Mouse (Mus musculus): ENCODE measurements around the gene Olfr1000.
"Not testable (repeated sequence)": the region's sequence is repeated elsewhere in the genome, so short reads cannot be mapped to it uniquely, and the experiment has no call there.

Olfr1000 gene

DNA sequence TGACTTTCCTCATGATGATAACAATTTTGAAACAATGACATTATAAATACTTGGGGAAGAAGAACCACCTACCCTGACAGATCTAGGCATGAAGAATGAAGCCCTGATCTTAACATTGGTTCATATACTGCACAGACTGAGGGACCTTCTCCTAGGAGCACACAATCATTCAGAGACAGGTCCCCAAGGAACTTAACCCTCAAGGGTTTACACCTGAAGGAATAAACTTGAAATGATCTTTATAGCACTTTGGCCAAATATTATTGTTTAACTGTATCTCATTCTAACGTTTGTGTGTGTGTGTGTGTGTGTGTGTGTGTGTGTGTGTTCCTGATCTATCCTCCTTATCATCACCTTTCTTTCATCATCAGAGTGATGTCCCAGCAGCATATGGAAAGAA lies at the start of gene Olfr1000:
Gene Olfr1000, minus strand, starts transcription at position 101 of the 400 bp plus-strand sequence.
- no peak for DNase-seq

DNA sequence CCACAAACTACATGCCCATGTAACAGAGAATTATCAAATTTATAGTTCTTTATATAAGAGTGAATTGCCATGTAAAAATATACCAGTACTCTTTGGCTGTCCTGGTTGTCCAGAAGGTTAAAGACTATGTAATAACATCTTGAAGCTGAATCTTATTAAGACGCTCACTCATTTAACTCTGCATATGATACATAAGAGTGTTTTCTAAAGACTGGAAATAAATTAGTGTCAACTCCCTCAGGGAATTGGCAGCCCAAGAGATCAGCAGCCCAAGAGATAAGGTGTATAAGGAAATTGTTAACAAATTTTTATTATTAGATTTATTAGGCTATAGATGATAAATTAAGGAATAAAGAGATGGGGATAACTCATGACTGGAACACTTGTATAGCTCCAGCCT lies 38.9 kb upstream of the Olfr1000 start, which contains the start of gene Olfr1002:
Gene Olfr1002, minus strand, starts transcription at position 101 of the 400 bp plus-strand sequence.
- DNase-seq, result no peak

DNA sequence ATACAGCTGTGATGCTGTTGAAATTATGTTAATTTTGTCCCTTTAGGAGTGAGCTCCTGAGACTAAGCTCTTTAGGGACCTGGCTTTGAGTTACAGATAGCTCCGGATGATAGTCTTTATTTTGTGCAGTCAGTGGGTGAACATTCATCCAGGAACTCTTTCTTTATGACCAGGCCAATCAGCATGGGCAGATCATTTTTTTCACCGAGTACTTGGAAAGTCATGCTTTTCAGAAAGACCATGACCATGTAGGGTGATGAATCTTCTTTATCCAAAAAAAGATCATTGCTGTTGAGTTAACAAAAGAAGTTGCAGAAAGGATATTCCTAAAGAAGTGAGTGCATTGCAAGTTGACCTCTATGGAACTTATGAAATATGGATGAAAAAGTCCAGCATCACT lies 23.1 kb downstream of the Olfr1000 start, which contains the start of gene Olfr998:
Gene Olfr998, plus strand, starts transcription at position 301 of the 400 bp plus-strand sequence.
- DNase-seq, result not testable (repeated sequence)

DNA sequence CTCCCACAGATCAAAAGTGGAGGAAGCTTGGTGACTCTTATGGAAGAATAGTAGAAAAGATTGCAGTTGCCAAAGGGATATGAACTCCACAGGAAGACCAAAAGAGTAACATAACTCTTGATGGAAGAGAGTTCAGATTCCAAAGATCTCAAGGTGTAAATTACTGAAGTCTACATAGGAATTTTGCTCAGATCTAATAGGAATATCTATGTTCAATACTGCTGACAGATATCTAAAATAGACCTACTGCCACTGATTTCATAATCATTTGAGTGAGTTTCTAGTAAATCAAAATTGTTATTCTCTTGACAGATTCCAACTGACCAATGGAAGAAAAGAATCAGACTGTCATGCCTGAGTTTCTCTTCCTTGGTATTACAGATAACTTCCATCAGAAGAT lies 32.8 kb downstream of the Olfr1000 start, which contains the start of gene Olfr996:
Gene Olfr996, plus strand, starts transcription at position 301 of the 400 bp plus-strand sequence.
- no peak for DNase-seq

DNA sequence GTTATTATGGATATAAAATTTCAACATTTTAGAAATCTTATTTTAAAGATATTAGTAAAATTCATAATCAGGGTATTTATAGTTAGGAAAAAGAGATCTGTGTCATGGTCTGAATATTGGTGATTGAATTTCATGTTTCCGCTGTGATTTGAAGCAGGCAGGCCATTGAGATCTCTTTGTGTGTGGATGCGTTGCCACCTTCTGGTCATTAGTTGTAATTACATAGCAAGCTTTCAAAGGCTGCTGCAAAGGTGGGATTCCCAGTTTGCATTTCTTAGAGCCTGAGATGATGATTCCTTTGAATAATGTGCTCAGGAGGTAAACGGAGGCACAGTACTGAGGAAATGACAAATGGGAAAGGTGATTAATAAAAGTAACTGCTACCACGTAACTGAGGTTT lies 50.5 kb downstream of the Olfr1000 start:
- DNase-seq, result peak; percentile 59 to 64

DNA sequence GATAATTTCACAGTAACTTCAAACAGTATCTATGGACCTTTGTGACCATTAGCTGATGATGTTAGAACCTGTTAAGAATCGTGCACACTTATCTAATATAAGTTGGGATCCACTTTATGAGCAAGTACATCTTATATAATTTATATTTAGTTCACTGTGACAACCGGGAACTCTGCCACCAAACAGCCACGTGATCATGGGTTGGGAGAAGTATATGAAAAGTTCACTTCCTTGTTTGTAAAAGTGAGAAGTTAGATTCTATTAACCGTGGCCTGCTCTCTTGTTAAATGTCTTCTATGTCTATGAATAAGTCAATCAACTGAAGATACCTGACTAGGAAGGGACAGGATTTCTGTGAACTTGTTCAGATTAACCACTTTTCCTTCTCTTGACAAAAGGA lies 51.5 kb downstream of the Olfr1000 start:
- DNase-seq, result no peak

Measured in cerebellum, postnatal 10 days (tissue).